Mouse (Mus musculus) gastrocnemius, adult 2 months (tissue): ENCODE results near the gene Akap14. TPM values are rescaled to one million over a fixed set of nuclear protein-coding genes. Genes with fewer than 3 reads are reported as not detected.
A peak's percentile ranks its signal among the peaks of the same experiment; 100 is the strongest.
"Not testable (repeated sequence)": the region's sequence is repeated elsewhere in the genome, so short reads cannot be mapped to it uniquely, and the experiment has no call there.

ENCODE experiments used
- DNase-seq: peaks from one replicate; pipeline ENCODE4 v3.0.0; 2022
- H3K27ac ChIP-seq: fragments of 200-600 bp; 2 replicates; pipeline ENCODE4 v1.8.1; 2022; ENCODE audit warnings: mild to moderate bottlenecking
- H3K4me3 ChIP-seq: fragments of 200-600 bp; 2 replicates; pipeline ENCODE4 v1.8.1; 2022; ENCODE audit warnings: mild to moderate bottlenecking, moderate library complexity
- CTCF ChIP-seq: fragments of 200-600 bp; IDR thresholded peaks from 2 replicates; pipeline ENCODE4 v1.8.1; 2022; ENCODE audit warnings: antibody characterized with exemption, mild to moderate bottlenecking, moderate library complexity
- intact Hi-C: fragments of 180-260 bp; cut with DNase I; formaldehyde crosslinking; loops from one replicate; pipeline ENCODE4 v1.15.1; 2025
- long read RNA-seq, 2 experiments: library from polyadenylated mRNA; stranded (forward); transcript quantifications; one replicate each; pipeline ENCODE4 v2.0.0; 2021
- total RNA-seq, 2 experiments: library from RNA; stranded (reverse); gene quantifications; 2 replicates each; pipeline ENCODE4 v1.2.3; 2021

Akap14 gene
- not detected for total RNA-seq
- long read RNA-seq, experiment 1 = 0 reads
- long read RNA-seq, experiment 2 = 0 reads

DNA sequence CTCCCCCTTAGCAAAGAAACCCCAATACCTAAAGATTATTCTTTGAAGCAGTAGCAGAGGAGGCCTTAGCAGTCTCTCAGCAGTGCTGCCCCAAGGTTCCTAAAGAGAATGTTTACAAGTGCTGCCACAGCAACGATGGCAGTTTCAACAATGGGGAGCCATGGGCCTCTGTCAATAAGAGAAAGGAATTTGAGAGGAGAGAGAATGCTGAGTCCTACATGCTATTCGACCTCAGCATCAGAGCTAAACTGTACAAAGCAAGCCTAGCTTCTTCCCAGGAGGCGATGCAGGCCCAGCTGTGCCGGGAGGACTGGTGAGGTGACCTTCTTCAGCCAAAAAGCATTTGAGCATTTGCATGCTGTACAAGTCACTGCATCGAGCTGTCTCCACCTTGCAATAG, at the start of gene Akap14:
Gene Akap14 (minus strand): TSS at position 101 of the 400 bp plus-strand sequence.
- no peak within 1 kb of the TSS for H3K4me3 ChIP-seq
- intact Hi-C loops = no loop called here
- no peak for TF ChIP-seq CTCF
- no peak for DNase-seq
- H3K27ac ChIP-seq = no peak within 1 kb of the TSS

DNA sequence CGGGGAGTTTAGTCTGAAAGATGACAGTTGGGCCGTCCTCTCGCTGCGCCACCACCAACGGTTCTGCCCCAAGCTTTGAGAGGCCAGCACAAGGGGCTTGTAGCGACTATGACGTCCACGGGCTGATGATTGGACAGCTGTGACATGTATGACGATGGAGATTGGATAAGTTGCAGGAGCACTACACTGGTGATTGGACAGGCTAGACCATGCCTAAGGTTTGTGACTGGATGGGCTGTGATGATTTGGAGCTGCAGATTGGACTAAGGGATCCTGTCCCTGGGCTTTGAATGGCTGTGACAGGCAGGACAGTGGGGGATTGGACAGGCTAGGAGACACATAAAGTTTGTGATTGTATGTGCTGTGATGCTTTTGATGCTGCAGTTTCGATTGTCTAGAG, 42.3 kb upstream of the Akap14 start, which contains the start of gene Gm9:
Gene Gm9 (minus strand): TSS at position 101 of the 400 bp plus-strand sequence.
- H3K27ac ChIP-seq = no peak within 1 kb of the TSS
- TF ChIP-seq CTCF = no peak
- intact Hi-C loops = no loop called here
- no peak within 1 kb of the TSS for H3K4me3 ChIP-seq
- DNase-seq = no peak

DNA sequence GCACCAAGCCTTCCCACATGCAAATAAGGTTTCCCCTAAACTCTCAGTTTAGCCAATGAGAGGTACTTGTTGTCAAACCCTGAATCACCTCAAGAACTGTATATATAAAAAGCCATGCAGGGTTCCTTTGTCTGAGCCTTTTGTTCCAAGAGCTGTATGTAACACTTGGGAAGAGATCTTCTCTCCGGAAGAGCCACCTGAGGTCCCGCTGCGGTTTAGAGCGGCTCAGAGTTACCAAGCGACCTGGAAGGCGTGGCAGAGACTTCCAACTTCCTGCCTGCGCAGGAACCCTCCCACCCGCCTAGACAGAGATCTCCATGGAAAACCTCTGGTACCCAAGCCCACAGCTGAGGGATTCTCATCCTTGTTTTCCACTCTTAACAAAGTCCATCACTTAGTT, 30.0 kb upstream of the Akap14 start:
- Histone ChIP-seq H3K4me3 (no peak overlapping the region), H3K27ac (no peak overlapping the region)
- intact Hi-C loops = no loop called here
- DNase-seq = no peak
- no peak for TF ChIP-seq CTCF

DNA sequence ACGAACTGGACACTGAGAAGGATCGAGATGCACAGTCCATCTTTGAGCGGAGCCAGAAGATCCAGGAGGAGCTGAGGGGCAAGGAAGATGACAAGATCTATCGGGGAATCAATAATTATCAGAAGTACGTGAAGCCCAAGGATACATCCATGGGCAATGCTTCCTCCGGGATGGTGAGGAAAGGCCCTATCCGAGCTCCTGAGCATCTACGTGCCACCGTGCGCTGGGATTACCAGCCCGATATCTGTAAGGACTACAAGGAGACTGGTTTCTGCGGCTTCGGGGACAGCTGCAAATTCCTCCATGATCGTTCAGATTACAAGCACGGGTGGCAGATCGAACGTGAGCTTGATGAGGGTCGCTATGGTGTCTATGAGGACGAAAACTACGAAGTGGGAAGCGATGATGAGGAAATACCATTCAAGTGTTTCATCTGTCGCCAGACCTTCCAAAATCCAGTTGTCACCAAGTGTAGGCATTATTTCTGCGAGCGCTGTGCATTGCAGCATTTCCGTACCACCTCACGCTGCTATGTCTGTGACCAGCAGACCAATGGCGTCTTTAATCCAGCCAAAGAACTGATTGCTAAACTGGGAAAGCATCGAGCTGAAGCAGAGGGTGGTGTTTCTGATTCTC, 23.2 kb upstream of the Akap14 start:
- peak overlapping the region; percentile 86 for H3K4me3 ChIP-seq
- peak overlapping the region; percentile 81 for H3K27ac ChIP-seq
- no peak for DNase-seq
- intact Hi-C loops = no loop called here
- TF ChIP-seq CTCF = no peak

DNA sequence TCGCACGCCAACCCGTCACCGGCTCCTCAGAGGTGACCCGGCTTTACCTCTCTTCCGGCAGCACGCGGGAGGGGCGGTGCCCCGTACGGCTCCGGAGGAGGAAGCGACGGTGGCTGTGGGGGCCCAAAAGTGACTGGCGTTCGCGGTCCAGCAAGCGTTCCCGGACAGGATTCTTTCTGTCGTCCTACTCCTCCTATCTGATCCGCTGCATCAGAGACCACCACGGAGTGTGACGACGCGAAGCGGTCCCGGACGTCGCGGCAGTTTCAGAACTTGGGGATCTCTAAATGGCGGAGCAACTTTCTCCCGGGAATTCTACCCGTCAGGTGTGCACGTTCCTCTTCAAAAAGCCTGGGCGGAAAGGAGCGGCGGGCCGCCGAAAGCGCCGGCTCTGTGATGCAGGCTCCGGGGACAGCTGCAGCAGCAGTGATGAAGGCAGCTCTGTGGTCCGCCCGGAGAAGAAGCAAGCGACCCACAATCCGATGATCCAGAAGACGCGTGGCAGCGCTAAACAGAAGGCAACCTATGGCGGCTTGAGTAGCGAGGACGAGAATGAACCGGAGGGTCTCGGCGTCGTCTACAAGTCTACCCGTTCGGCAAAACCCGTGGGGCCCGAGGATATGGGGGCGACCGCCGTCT, 22.6 kb upstream of the Akap14 start, which contains the start of the genes Ndufa1 and Rnf113a1:
Gene Ndufa1 (minus strand): TSS at position 59 of the 639 bp plus-strand sequence.
Gene Rnf113a1 (plus strand): TSS at position 141 of the 639 bp plus-strand sequence.
- Histone ChIP-seq H3K27ac (peak within 1 kb of the TSS; percentile 81), H3K4me3 (peak within 1 kb of the TSS; percentile 86)
- peak; percentile 87 for DNase-seq
- no peak for TF ChIP-seq CTCF
- intact Hi-C loops = no loop called here

DNA sequence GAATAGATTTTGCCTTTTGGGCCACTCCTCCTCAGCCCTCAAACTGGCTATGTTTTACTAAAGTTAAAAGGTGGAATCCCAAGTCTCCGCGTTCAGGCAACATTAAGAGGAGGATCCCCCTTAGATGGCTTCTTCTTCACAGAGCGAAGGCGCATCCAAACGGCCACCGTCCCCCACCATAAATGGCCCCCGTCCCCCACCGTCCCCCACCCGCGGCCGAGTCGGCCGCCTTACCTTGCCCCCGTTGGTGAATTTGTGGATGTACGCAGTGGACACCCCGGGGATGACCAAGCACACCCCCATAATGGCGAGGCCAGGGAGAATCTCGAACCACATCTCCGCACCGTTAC, 22.1 kb upstream of the Akap14 start:
- no peak for TF ChIP-seq CTCF
- intact Hi-C loops = no loop called here
- Histone ChIP-seq H3K27ac (peak overlapping the region; percentile 81), H3K4me3 (peak overlapping the region; percentile 86)
- no peak for DNase-seq

DNA sequence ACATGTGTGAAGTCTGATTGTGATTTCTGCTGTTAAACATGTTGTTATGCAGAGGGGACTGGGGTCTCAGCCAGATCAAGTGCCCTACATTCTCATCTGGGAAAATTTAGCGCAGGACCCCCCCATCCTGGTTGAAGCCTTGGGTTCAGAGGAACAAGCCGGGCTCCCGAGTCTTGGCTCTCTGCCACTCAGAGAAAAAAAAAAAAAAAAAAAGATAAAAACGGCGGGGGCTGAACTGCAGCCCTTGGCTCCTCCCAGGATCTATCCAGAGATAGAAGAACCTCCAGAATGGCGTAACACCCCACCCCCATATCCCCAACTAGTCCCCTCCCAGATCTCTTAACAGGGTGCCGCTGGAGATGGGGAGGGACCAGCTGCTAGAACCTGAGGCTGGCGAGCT, 15.8 kb upstream of the Akap14 start:
- H3K27ac ChIP-seq, intact Hi-C loops, H3K4me3 ChIP-seq, DNase-seq: not testable (repeated sequence)

DNA sequence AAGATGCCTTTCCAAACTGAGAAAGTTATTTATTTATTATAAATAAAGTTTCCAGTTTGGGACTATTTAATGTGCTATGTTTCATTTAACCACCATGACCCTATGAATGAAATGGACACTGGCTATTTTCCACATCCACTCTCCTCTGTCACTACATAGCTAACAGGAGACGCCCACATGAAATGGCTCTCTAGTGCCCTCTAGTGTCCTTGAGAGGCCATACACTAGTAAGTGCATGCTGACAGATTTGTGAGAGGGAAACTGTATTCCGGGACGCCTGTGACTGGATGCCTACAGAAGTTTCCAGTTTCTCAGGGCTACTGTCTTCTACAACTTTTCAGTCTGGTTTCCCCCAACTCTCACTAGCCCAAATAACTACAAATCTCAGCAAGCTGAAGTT, 1.6 kb downstream of the Akap14 start:
- no peak for DNase-seq

DNA sequence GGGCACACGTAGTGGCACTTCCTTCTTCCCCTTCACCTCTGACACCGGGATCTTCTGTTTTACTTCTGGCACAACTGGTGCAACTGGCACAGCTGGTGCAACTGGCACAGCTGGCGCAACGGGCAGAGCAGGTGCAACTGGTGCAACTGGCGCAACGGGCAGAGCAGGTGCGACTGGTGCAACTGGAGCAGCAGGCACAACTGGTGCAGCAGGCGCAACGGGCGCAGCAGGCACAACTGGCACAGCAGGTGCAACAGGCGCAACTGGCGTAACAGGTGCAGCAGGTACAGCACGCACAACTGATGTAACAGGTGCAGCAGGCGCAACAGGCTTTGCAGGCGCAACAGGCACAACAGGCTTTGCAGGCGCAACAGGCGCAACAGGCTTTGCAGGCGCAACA, 5.5 kb downstream of the Akap14 start:
- DNase-seq = no peak
- no peak overlapping the region for H3K4me3 ChIP-seq
- no peak for TF ChIP-seq CTCF
- intact Hi-C loops = no loop called here
- H3K27ac ChIP-seq = no peak overlapping the region

More for the DNA sequence above, 1.6 kb downstream of the Akap14 start:
- no peak overlapping the region for H3K4me3 ChIP-seq
- TF ChIP-seq CTCF = peak; percentile 74
- intact Hi-C loops = no loop called here
- H3K27ac ChIP-seq = no peak overlapping the region

DNA sequence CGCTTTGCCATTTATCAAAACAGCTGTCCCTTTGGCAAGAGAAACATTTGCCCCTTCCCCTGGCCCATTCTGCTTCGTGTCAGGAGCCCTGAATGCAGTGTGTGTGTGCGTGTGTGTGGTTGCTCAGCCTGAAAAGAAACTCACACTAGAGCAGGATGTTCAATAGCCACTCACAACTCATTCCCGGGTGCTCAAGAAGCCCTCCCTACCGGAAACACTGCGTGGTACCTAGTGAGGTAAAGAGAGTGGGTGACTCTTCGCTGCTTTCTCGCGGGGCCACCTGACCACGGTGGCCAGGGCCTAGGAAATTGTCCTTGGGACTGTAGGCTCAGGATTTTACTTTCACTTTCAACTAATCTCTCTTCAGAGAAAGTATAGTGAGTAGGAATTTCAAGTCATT, 7.5 kb downstream of the Akap14 start:
- Histone ChIP-seq H3K27ac (no peak overlapping the region), H3K4me3 (no peak overlapping the region)
- intact Hi-C loops = no loop called here
- DNase-seq = no peak
- TF ChIP-seq CTCF = no peak

DNA sequence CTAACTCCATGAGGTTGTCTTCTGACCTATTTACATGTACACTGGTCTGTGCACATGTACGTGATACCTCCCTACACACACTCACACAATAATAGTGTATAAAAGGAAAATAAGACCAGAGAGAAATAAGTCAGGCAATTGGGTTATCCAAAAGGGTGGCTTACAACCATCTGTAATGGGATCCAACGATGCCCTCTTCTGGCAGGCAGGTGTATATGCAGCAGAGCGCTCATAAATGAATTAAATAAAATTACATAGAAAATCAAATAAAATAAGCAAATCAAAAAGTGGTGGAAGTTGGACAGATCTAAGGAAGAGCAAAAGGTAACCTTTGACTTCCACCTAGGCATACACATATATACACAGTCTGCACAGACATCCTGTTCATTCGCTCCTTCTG, 10.8 kb downstream of the Akap14 start:
- DNase-seq = no peak
- intact Hi-C loops = no loop called here
- H3K27ac ChIP-seq = no peak overlapping the region

DNA sequence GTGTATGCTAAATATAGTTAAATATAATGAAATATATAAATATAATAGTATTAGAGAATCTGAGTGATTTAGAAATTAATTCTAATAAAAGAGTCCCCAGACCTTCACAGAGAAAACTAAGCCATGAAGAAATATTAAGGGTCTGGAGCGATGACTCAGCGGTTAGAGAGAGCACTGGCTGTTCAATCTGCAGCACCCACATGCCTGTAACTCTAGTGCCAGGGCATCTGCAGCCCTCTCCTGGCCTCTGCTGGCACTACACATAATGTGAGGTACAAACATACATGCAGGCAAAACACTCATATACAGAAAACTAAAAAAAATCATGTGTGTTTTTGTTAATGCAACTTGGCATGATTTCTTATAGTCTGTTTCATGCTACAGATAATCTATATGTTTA, 23.7 kb downstream of the Akap14 start:
- Histone ChIP-seq H3K4me3 (no peak overlapping the region), H3K27ac (no peak overlapping the region)
- intact Hi-C loops = no loop called here
- no peak for DNase-seq
- TF ChIP-seq CTCF = no peak; the same call in 1 of the 2 replicates

More for the DNA sequence above, 10.8 kb downstream of the Akap14 start:
- H3K4me3 ChIP-seq = no peak overlapping the region
- TF ChIP-seq CTCF = peak; percentile 46

DNA sequence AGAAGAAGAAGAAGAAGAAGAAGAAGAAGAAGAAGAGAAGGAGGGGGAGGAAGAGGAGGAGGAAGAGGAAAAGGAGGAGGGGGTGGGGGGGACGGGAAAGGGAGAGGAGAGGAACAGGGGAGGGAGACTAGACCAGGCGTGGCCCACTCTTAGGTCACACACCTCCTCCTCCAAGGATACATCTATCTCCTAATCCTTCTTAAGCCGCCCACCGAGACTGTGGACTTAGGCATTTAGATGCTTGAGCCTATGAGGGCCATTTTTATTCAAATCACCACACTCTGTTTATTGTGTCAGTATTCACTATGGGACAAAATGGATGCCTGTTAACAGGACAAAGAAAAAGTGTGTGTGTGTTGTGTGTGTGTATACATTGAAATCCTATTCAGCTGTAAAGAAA, 24.1 kb downstream of the Akap14 start:
- H3K4me3 ChIP-seq, DNase-seq, intact Hi-C loops, H3K27ac ChIP-seq: not testable (repeated sequence)

DNA sequence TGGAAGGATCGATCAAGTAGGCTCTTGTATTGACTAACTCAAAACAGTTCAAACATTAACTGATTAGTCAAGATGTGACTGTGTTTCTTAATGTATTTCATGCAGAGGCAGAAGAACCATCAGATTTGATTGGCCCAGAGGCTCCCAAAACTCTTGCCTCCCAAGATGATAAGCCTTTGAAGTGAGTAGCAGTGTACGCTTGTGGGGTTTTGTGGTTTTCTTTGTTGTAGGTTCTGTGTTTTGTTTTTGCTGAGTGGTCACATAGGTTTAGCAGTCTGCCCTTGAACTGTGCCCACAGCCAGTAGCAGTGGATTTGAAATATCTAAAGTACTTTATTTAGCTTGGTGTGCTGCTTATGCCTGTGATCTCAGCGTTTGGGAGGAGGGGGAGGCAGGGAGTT, 26.9 kb downstream of the Akap14 start:
- TF ChIP-seq CTCF = no peak
- intact Hi-C loops = no loop called here
- Histone ChIP-seq H3K27ac (no peak overlapping the region), H3K4me3 (no peak overlapping the region)
- DNase-seq = no peak
